Mouse (Mus musculus) forebrain, embryonic 15.5 days (tissue): ENCODE data around the gene Tspan9. TPM values are rescaled to one million over a fixed set of nuclear protein-coding genes. Genes with fewer than 3 reads are reported as not detected.

Experiments
- ATAC-seq: fragments of 200-750 bp; cut with Nextera tagmentation; replicated peaks from 2 replicates; pipeline ENCODE4 v1.8.0; 2017; ENCODE audit warnings: mild to moderate bottlenecking, moderate TSS enrichment, moderate library complexity
- H3K27ac ChIP-seq: fragments of 300-500 bp; sonication (generic); replicated peaks from 2 replicates; pipeline ENCODE4 v1.5.1; 2015; ENCODE audit warnings: mild to moderate bottlenecking, inconsistent platforms
- H3K27me3 ChIP-seq: fragments of 300-500 bp; sonication (generic); 2 replicates; pipeline ENCODE4 v1.6.1; 2015; ENCODE audit warnings: inconsistent platforms
- H3K36me3 ChIP-seq: fragments of 300-500 bp; sonication (generic); 2 replicates; pipeline ENCODE4 v1.6.1; 2015; ENCODE audit warnings: mild to moderate bottlenecking, inconsistent platforms
- H3K4me1 ChIP-seq: fragments of 300-500 bp; sonication (generic); 2 replicates; pipeline ENCODE4 v1.6.1; 2015; ENCODE audit warnings: inconsistent platforms
- H3K4me2 ChIP-seq: fragments of 300-500 bp; sonication (generic); replicated peaks from 2 replicates; pipeline ENCODE4 v1.6.1; 2015; ENCODE audit warnings: mild to moderate bottlenecking, inconsistent platforms
- H3K4me3 ChIP-seq: fragments of 300-500 bp; sonication (generic); 2 replicates; pipeline ENCODE4 v1.5.1; 2015; ENCODE audit warnings: mild to moderate bottlenecking, inconsistent platforms
- H3K9ac ChIP-seq: fragments of 300-500 bp; sonication (generic); replicated peaks from 2 replicates; pipeline ENCODE4 v1.6.1; 2015; ENCODE audit warnings: mild to moderate bottlenecking, inconsistent platforms
- H3K9me3 ChIP-seq: fragments of 300-500 bp; sonication (generic); 2 replicates; pipeline ENCODE4 v1.6.1; 2016; ENCODE audit warnings: inconsistent platforms
- WGBS: fragments of 180-500 bp; shearing (Covaris S2); methylation state at CpG from one replicate; pipeline ENCODE4 v1.1.7; 2015; ENCODE audit warnings: mixed read lengths; 5-methylcytosine and 5-hydroxymethylcytosine counted together
- microRNA-seq: library from miRNA; unstranded; fragments of <30 nt; microRNA quantifications from one replicate; pipeline ENCODE4, GENCODE M21; 2016
- polyA plus RNA-seq: library from polyadenylated mRNA; unstranded; fragments of >200 nt; fragmentation: Nextera tagmentation; extraction: Ambion mirVana; gene quantifications from 2 replicates; pipeline ENCODE4 v1.2.1, GENCODE M21; 2015

Tspan9 gene
- polyA plus RNA-seq, 1 experiment from 2014 or later = 45.9 TPM

DNA sequence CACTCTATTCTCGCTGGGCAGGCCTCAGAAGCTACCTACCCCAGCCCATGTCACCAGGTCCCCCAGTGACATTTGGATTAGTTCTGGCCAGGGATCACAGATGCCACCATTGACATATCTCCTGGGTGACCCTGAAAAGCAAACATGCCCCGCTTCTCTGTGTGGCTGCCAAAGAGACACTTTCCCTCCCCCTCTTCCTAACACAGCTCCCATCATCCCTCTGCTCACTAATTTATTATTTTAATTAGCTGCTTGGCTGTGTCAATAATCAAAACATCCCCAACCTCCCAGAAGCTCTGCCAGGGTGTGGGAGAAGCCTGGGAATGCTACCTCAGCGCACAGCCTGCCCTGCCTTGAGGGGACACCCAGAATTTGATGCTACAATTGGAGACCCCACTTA lies 226.4 kb downstream of the Tspan9 start:
- no peak overlapping the region for H3K27ac ChIP-seq
- H3K4me3 ChIP-seq = no peak overlapping the region
- H3K27me3 ChIP-seq = no peaks in the 10 kb centered on the region
- H3K36me3 ChIP-seq = peaks cover 8% of the 10 kb centered on the region; the same call in 1 of the 2 replicates
- H3K4me1 ChIP-seq = peaks cover 11% of the 10 kb centered on the region
- no peak overlapping the region for H3K4me2 ChIP-seq
- 49% methylated on average over 3 of the region's 3 CpGs for whole genome bisulfite sequencing
- H3K9me3 ChIP-seq = no peaks in the 10 kb centered on the region
- H3K9ac ChIP-seq = no peak overlapping the region
- ATAC-seq = no peak

DNA sequence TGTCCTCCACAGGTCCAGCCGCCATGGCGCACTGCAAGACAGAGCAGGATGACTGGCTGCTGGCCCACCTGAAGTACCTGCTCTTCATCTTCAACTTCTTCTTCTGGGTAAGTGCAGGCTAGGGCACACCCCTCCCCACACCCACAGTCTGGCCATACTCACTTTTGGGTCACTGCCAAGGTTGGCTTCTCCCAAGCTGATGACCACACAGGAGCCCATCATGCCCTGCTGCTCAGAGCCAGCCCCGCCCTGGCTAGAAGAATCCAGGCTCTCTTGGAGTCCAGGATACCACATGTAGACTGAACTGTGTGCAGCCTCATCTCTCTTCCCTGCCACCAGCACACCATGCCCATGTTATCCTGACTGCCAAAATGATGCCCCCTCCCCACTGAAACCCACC lies 230.5 kb downstream of the Tspan9 start:
- no peak for ATAC-seq
- Histone ChIP-seq H3K4me2 (no peak overlapping the region), H3K4me1 (peaks cover 8% of the 10 kb centered on the region; the same call in 1 of the 2 replicates), H3K27me3 (no peaks in the 10 kb centered on the region), H3K9me3 (no peaks in the 10 kb centered on the region), H3K27ac (no peak overlapping the region), H3K36me3 (peaks cover 8% of the 10 kb centered on the region; the same call in 1 of the 2 replicates), H3K4me3 (no peak overlapping the region), H3K9ac (no peak overlapping the region)
- 97% methylated on average over 3 of the region's 3 CpGs for WGBS

DNA sequence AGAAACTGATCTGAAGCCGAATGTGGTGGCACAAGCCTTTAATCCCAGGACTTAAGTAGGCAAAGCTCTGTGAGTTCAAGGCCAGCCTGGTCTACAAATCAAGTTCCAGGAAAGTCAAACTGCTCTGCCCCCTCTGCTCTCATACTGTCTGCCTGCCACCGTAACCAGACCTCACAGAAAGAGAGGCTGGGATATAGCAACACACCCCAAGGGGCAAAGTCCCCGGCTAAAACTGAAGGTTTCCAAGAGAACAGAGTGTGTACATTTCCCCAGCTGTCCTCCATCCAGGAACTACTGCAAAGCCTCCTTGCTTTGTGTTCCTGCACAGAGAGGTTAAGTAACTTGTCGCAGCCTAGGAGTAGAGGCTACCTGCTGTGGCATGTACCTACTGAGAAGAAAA lies 231.7 kb downstream of the Tspan9 start:
- Histone ChIP-seq H3K27me3 (no peaks in the 10 kb centered on the region), H3K36me3 (peaks cover 8% of the 10 kb centered on the region; the same call in 1 of the 2 replicates), H3K4me2 (no peak overlapping the region), H3K27ac (no peak overlapping the region), H3K4me1 (peaks cover under 1% of the 10 kb centered on the region; the same call in 1 of the 2 replicates), H3K4me3 (no peak overlapping the region), H3K9me3 (no peaks in the 10 kb centered on the region), H3K9ac (no peak overlapping the region)
- no peak for ATAC-seq
- WGBS = 70% methylated on average over 4 of the region's 4 CpGs

Small RNA genes within 50 kb of the gene (microRNA-seq; reads per million reads assigned to microRNA genes)
- not detected for gene Gm26338

Other genes with a start within 250 kb of the Tspan9 start
- gene Tead4, start 157.2 kb upstream of the Tspan9 start, polyA plus RNA-seq = 0.38 and 0.51 TPM in 2 replicates
- 15.1 and 15.4 TPM in 2 replicates for gene Tulp3, start 212.3 kb upstream of the Tspan9 start, polyA plus RNA-seq
- gene Rhno1, start 219.3 kb upstream of the Tspan9 start, polyA plus RNA-seq = 135 and 140 TPM in 2 replicates
- gene Foxm1, start 219.4 kb upstream of the Tspan9 start, polyA plus RNA-seq = 21.0 and 25.2 TPM in 2 replicates
- 0.43 and 0.51 TPM in 2 replicates for gene Tex52, start 231.9 kb upstream of the Tspan9 start, polyA plus RNA-seq
- not detected in 2 replicates for gene Gm44596, start 231.9 kb upstream of the Tspan9 start, polyA plus RNA-seq